Mouse (Mus musculus) C2C12 (cell line): ENCODE data around the gene Mthfr. TPM values are rescaled to one million over a fixed set of nuclear protein-coding genes. Genes with fewer than 3 reads are reported as not detected.
A peak's percentile ranks its signal among the peaks of the same experiment; 100 is the strongest.

Experiments
- H3K27me3 ChIP-seq: one replicate; pipeline ENCODE4 v1.6.1; 2011; ENCODE audit not compliant: control insufficient read depth, insufficient read depth, insufficient read length
- H3K36me3 ChIP-seq: one replicate; pipeline ENCODE4 v1.6.1; 2011; ENCODE audit not compliant: control insufficient read depth, insufficient read depth
- H3K4me3 ChIP-seq: one replicate; pipeline ENCODE4 v1.5.1; 2011; ENCODE audit warnings: mild to moderate bottlenecking, control low read depth; ENCODE audit not compliant: poor library complexity, insufficient read depth, severe bottlenecking
- H3K79me2 ChIP-seq: one replicate; pipeline ENCODE4 v1.6.1; 2011; ENCODE audit not compliant: control insufficient read depth, insufficient read depth
- H3K79me3 ChIP-seq: one replicate; pipeline ENCODE4 v1.6.1; 2011; ENCODE audit warnings: low read depth, control low read depth
- H3ac ChIP-seq: one replicate; pipeline ENCODE3; 2011; ENCODE audit warnings: low read depth; ENCODE audit not compliant: control insufficient read depth, insufficient read length
- CEBPB ChIP-seq: IDR thresholded peaks from one replicate; pipeline ENCODE4 v1.6.1; 2011; ENCODE audit warnings: low read depth, mild to moderate bottlenecking, control low read depth, moderate library complexity
- CTCF ChIP-seq: IDR thresholded peaks from one replicate; pipeline ENCODE4 v1.5.1; 2011; ENCODE audit not compliant: control insufficient read depth, insufficient read depth, insufficient read length
- FOSL1 ChIP-seq: IDR thresholded peaks from one replicate; pipeline ENCODE4 v1.8.0; 2011; ENCODE audit warnings: mild to moderate bottlenecking, low read length; ENCODE audit not compliant: poor library complexity, insufficient read depth, severe bottlenecking
- MAX ChIP-seq: IDR thresholded peaks from one replicate; pipeline ENCODE4 v1.6.1; 2011; ENCODE audit warnings: mild to moderate bottlenecking, control low read depth
- MYOD1 ChIP-seq: IDR thresholded peaks from one replicate; pipeline ENCODE4 v1.6.1; 2011; ENCODE audit warnings: low read depth; ENCODE audit not compliant: control insufficient read depth, insufficient read length
- MYOG ChIP-seq: IDR thresholded peaks from one replicate; pipeline ENCODE4 v1.6.1; 2011; ENCODE audit not compliant: control insufficient read depth, insufficient read length; ENCODE audit errors: extremely low read depth
- USF1 ChIP-seq: IDR thresholded peaks from one replicate; pipeline ENCODE4 v1.6.1; 2011; ENCODE audit warnings: low read depth, mild to moderate bottlenecking, control low read depth, moderate library complexity
- polyA plus RNA-seq: library from polyadenylated mRNA; unstranded; fragments of >200 nt; fragmentation: generic; extraction: Trizol; gene quantifications from one replicate; pipeline ENCODE4 v1.2.1, GENCODE M21; 2012; ENCODE audit warnings: missing spikeins

The Mthfr gene
- polyA plus RNA-seq, 1 experiment: 16.1 TPM

- no peak overlapping the region for H3ac ChIP-seq
- H3K27me3 ChIP-seq: no peaks in the 10 kb centered on the region
- H3K4me3 ChIP-seq: no peak overlapping the region
- peaks cover 69% of the 10 kb centered on the region for H3K36me3 ChIP-seq
- H3K79me3 ChIP-seq: no peaks in the 10 kb centered on the region
- TF ChIP-seq CTCF (peak; percentile 46), USF1 (no peak), FOSL1 (no peak)
- H3K79me2 ChIP-seq: no peaks in the 10 kb centered on the region
These were observed 23.5 kb upstream of the Mthfr start for GRCm38 (mm10) chr4:148015418-148015817.

- Histone ChIP-seq H3K79me2 (no peaks in the 10 kb centered on the region), H3K27me3 (no peaks in the 10 kb centered on the region), H3K36me3 (peaks cover 71% of the 10 kb centered on the region), H3ac (no peak overlapping the region), H3K79me3 (no peaks in the 10 kb centered on the region), H3K4me3 (no peak overlapping the region)
- TF ChIP-seq MAX (no peak), FOSL1 (no peak), MYOD1 (no peak), USF1 (no peak), MYOG (no peak), CTCF (no peak), CEBPB (no peak)
These were observed 21.9 kb upstream of the Mthfr start for GRCm38 (mm10) chr4:148016981-148017380.

GRCm38 (mm10) chr4:148018410-148018809 is 20.5 kb upstream of the Mthfr start:
- H3K79me3 ChIP-seq: no peaks in the 10 kb centered on the region
- no peak overlapping the region for H3K4me3 ChIP-seq
- H3K79me2 ChIP-seq: no peaks in the 10 kb centered on the region
- TF ChIP-seq USF1 (no peak), MYOD1 (no peak), CTCF (no peak), FOSL1 (no peak), CEBPB (no peak), MAX (no peak), MYOG (no peak)
- H3ac ChIP-seq: no peak overlapping the region
- no peaks in the 10 kb centered on the region for H3K27me3 ChIP-seq
- peaks cover 71% of the 10 kb centered on the region for H3K36me3 ChIP-seq

GRCm38 (mm10) chr4:148024003-148024402 is 14.9 kb upstream of the Mthfr start:
- TF ChIP-seq MYOG: no peak
- TF ChIP-seq CEBPB: no peak
- no peak for TF ChIP-seq MYOD1
- no peak for TF ChIP-seq CTCF
- no peak for TF ChIP-seq FOSL1
- TF ChIP-seq USF1: no peak
- TF ChIP-seq MAX: no peak
- no peaks in the 10 kb centered on the region for H3K79me2 ChIP-seq
- peaks cover 63% of the 10 kb centered on the region for H3K36me3 ChIP-seq
- no peaks in the 10 kb centered on the region for H3K27me3 ChIP-seq
- no peak overlapping the region for H3ac ChIP-seq
- H3K4me3 ChIP-seq: no peak overlapping the region
- H3K79me3 ChIP-seq: no peaks in the 10 kb centered on the region

GRCm38 (mm10) chr4:148029297-148029696 is 9.6 kb upstream of the Mthfr start:
- no peak for TF ChIP-seq USF1
- TF ChIP-seq FOSL1: no peak
- TF ChIP-seq MAX: no peak
- TF ChIP-seq CTCF: no peak
- no peak for TF ChIP-seq CEBPB
- no peak for TF ChIP-seq MYOG
- TF ChIP-seq MYOD1: no peak
- Histone ChIP-seq H3K79me2 (no peaks in the 10 kb centered on the region), H3K36me3 (peaks cover 24% of the 10 kb centered on the region)

GRCm38 (mm10) chr4:148030506-148030905 is 8.4 kb upstream of the Mthfr start:
- no peaks in the 10 kb centered on the region for H3K27me3 ChIP-seq
- H3K36me3 ChIP-seq: peaks cover 25% of the 10 kb centered on the region
- TF ChIP-seq MYOD1 (no peak), CTCF (no peak), MAX (no peak), USF1 (no peak), FOSL1 (no peak), MYOG (no peak)
- no peak overlapping the region for H3ac ChIP-seq
- H3K79me2 ChIP-seq: no peaks in the 10 kb centered on the region
- H3K4me3 ChIP-seq: no peak overlapping the region
- H3K79me3 ChIP-seq: peaks cover 1% of the 10 kb centered on the region

More at GRCm38 (mm10) chr4:148029297-148029696, 9.6 kb upstream of the Mthfr start:
- Histone ChIP-seq H3ac (no peak overlapping the region), H3K4me3 (no peak overlapping the region), H3K27me3 (no peaks in the 10 kb centered on the region), H3K79me3 (peaks cover 1% of the 10 kb centered on the region)
